Mouse (Mus musculus) stomach, postnatal 0 days (tissue): ENCODE measurements around the gene Ttc5.

Experiments
- CTCF ChIP-seq: IDR thresholded peaks from 2 replicates; pipeline ENCODE4 v1.5.1; 2016; ENCODE audit warnings: antibody characterized with exemption, low read depth, mild to moderate bottlenecking, moderate library complexity
- EP300 ChIP-seq: optimal IDR thresholded peaks from 2 replicates; pipeline ENCODE3; 2016; ENCODE audit warnings: antibody characterized with exemption

DNA sequence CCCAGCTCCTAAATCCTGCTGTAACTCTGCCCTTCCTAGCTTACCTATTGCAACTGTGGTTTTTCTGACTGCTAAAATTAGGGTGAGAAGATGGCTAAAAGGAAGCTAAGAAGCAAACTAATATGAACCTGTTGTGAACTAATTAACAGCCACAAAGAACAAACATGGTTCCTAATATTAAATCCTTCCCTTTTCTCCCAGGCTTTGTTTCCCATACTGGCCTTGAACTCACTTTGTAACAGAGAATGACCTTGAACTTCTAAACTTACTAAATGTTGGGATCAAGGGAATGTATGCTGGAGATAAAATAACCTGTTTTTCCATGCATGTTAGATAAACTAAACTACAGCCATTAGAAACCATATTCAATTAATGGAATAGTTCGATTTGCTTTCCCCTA is 11.1 kb upstream of the Ttc5 start:
- TF ChIP-seq CTCF = no peak
- TF ChIP-seq EP300 = no peak
